Mouse (Mus musculus) Muller cell, postnatal 12 days (primary cell): ENCODE data around the gene Tradd.

Experiments
- DNase-seq: peaks from one replicate; pipeline ENCODE4 v3.0.0-alpha.2; 2015; ENCODE audit errors: inconsistent ontology term

The Tradd gene

GRCm38 (mm10) chr8:105264024-105264982 is at the start of gene Tradd, which contains the start of gene Fbxl8:
Gene Tradd (minus strand): TSS chr8:105264609.
Gene Fbxl8 (plus strand): TSS chr8:105264648.
- DNase-seq: peak; percentile 84

GRCm38 (mm10) chr8:105313622-105314402 is 49.4 kb upstream of the Tradd start:
- DNase-seq: no peak

- DNase-seq: no peak
Observed at GRCm38 (mm10) chr8:105312891-105313481, 48.6 kb upstream of the Tradd start.

- DNase-seq: no peak
Observed at GRCm38 (mm10) chr8:105311718-105312117, 47.3 kb upstream of the Tradd start.

GRCm38 (mm10) chr8:105310118-105310517 is 45.7 kb upstream of the Tradd start:
- no peak for DNase-seq

- no peak for DNase-seq
Observed at GRCm38 (mm10) chr8:105309142-105309847, 44.9 kb upstream of the Tradd start.

GRCm38 (mm10) chr8:105308428-105308827 is 44.0 kb upstream of the Tradd start:
- DNase-seq: no peak

GRCm38 (mm10) chr8:105307670-105308069 is 43.3 kb upstream of the Tradd start:
- DNase-seq: no peak

GRCm38 (mm10) chr8:105306146-105306691 is 41.8 kb upstream of the Tradd start:
- DNase-seq: no peak

GRCm38 (mm10) chr8:105305211-105306145 is 41.1 kb upstream of the Tradd start, which contains the start of gene Elmo3:
Gene Elmo3 (plus strand): TSS chr8:105305601.
- peak; percentile 81 for DNase-seq

- peak; percentile 83 for DNase-seq
Observed at GRCm38 (mm10) chr8:105304325-105305210, 40.2 kb upstream of the Tradd start.

- peak; percentile 71 for DNase-seq
Observed at GRCm38 (mm10) chr8:105303874-105304273, 39.5 kb upstream of the Tradd start.

GRCm38 (mm10) chr8:105303396-105303795 is 39.0 kb upstream of the Tradd start:
- peak; percentile 10 for DNase-seq

GRCm38 (mm10) chr8:105299962-105300361 is 35.6 kb upstream of the Tradd start:
- no peak for DNase-seq

- DNase-seq: no peak
Observed at GRCm38 (mm10) chr8:105298351-105299252, 34.2 kb upstream of the Tradd start.

GRCm38 (mm10) chr8:105297511-105298192 is 33.2 kb upstream of the Tradd start, which contains the start of gene E2f4:
Gene E2f4 (plus strand): TSS chr8:105297663.
- peak; percentile 90 for DNase-seq
